Mouse (Mus musculus) kidney, adult 2 months (tissue): ENCODE results near the gene Arsg.

Experiments used
- CTCF ChIP-seq: fragments of 200-500 bp; conservative IDR thresholded peaks from 2 replicates; pipeline ENCODE4 v1.5.1; 2011; ENCODE audit warnings: low read depth, mild to moderate bottlenecking, control low read depth, low read length, moderate library complexity, mixed read lengths; ENCODE audit not compliant: insufficient read depth, insufficient read length
- POLR2A ChIP-seq: fragments of 200-500 bp; IDR thresholded peaks from one replicate; pipeline ENCODE4 v1.6.1; 2011; ENCODE audit warnings: low read depth, low read length, control low read depth

DNA sequence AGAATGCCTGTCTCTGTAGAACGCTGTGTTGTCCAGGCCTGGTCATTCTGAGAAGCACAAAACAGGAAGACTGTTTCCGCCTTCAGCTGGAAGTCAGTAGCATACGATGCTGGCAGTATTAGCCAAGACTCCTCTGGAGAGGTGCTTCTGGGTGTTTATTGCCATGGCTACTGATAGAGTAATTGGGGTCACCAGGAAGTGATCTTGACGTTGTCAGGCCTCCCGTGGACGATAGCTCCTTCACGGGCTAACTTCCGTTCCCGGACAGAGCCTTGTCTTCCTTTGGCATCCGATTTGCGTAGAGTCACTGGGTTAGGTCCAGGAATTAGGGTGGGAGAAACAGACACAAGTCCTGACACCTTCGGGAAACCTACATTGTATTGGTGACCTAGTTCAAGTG is 86.1 kb downstream of the Arsg start:
- TF ChIP-seq CTCF (no peak), POLR2A (no peak)
